Mouse (Mus musculus) forebrain, postnatal 0 days (tissue): Measurements from ENCODE around the gene Lonp2. TPM values are rescaled to one million over a fixed set of nuclear protein-coding genes. Genes with fewer than 3 reads are reported as not detected.
A peak's percentile ranks its signal among the peaks of the same experiment; 100 is the strongest.

ENCODE experiments used
- ATAC-seq: fragments of 200-750 bp; cut with Nextera tagmentation; 2 replicates; pipeline ENCODE4 v1.8.0; 2017; ENCODE audit warnings: mild to moderate bottlenecking, moderate library complexity
- DNase-seq: peaks from one replicate; pipeline ENCODE4 v3.0.0-alpha.2; 2015
- H3K27ac ChIP-seq: fragments of 300-500 bp; sonication (generic); 2 replicates; pipeline ENCODE4 v1.5.1; 2014; ENCODE audit warnings: low read depth, mild to moderate bottlenecking, antibody characterized with exemption, low read length, moderate library complexity, mixed read lengths
- H3K27me3 ChIP-seq: fragments of 300-500 bp; sonication (generic); 2 replicates; pipeline ENCODE4 v1.6.1; 2014; ENCODE audit warnings: mild to moderate bottlenecking, low read length, mixed read lengths; ENCODE audit not compliant: insufficient read depth
- H3K36me3 ChIP-seq: fragments of 300-500 bp; sonication (generic); 2 replicates; pipeline ENCODE4 v1.6.1; 2014; ENCODE audit warnings: mild to moderate bottlenecking, moderate library complexity; ENCODE audit not compliant: insufficient read depth
- H3K4me1 ChIP-seq: fragments of 300-500 bp; sonication (generic); 2 replicates; pipeline ENCODE4 v1.6.1; 2014; ENCODE audit warnings: antibody characterized with exemption; ENCODE audit not compliant: insufficient read depth
- H3K4me2 ChIP-seq: fragments of 300-500 bp; sonication (generic); 2 replicates; pipeline ENCODE4 v1.6.1; 2014; ENCODE audit warnings: low read depth, mild to moderate bottlenecking, moderate library complexity
- H3K4me3 ChIP-seq: fragments of 300-500 bp; sonication (generic); 2 replicates; pipeline ENCODE4 v1.5.1; 2014; ENCODE audit warnings: low read depth, low read length, mixed read lengths
- H3K9ac ChIP-seq: fragments of 300-500 bp; sonication (generic); 2 replicates; pipeline ENCODE4 v1.6.1; 2014; ENCODE audit warnings: mild to moderate bottlenecking
- H3K9me3 ChIP-seq: fragments of 300-500 bp; sonication (generic); 2 replicates; pipeline ENCODE4 v1.6.1; 2016; ENCODE audit warnings: low read length
- CTCF ChIP-seq: sonication (generic); IDR thresholded peaks from 2 replicates; pipeline ENCODE4 v1.5.1; 2016; ENCODE audit warnings: antibody characterized with exemption, control low read depth, low read depth
- WGBS: fragments of 180-500 bp; shearing (Covaris S2); extraction: QIAGEN DNeasy Blood & Tissue Kit; methylation state at CpG from one replicate; pipeline ENCODE4 v1.1.7; 2014; 5-methylcytosine and 5-hydroxymethylcytosine counted together
- polyA plus RNA-seq: library from polyadenylated mRNA; unstranded; fragments of >200 nt; fragmentation: Nextera tagmentation; extraction: Ambion mirVana; gene quantifications from 2 replicates; pipeline ENCODE4 v1.2.1, GENCODE M21; 2015
- total RNA-seq: library from RNA; depleted of rRNA; stranded (reverse); fragments of >200 nt; gene quantifications from 2 replicates; pipeline ENCODE4 v1.2.3, GENCODE M21; 2014

Lonp2 gene
- total and polyA plus RNA-seq, 2 experiments from 2014 or later = 50.7 to 66.9 TPM

DNA sequence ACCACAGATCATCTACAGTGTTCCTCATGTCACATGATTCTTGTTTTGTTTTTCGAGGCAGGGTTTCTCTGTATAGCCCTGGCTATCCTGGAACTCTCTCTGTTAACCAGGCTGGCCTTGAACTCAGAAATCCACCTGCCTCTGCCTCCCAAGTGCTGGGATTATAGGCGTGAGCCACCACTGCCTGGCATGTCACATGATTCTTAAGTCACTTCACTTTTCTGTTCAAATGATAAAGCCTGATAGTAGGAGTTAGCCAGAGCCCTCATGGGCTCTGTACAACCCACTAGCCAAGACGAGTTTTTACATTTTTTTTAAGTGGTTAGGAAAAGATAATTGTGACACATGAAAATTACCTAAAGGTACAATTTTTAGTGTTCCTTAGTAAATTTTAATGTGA lies 134.8 kb downstream of the Lonp2 start:
- 87% methylated on average over 3 of the region's 3 CpGs for WGBS
- TF ChIP-seq CTCF = no peak
- DNase-seq (no peak), ATAC-seq (no peak)
- Histone ChIP-seq H3K27ac (no peak overlapping the region), H3K4me3 (no peak overlapping the region), H3K27me3 (no peaks in the 10 kb centered on the region), H3K36me3 (no peaks in the 10 kb centered on the region), H3K9ac (no peak overlapping the region), H3K4me2 (no peak overlapping the region), H3K4me1 (peaks cover 6% of the 10 kb centered on the region; the same call in 1 of the 2 replicates), H3K9me3 (no peaks in the 10 kb centered on the region)

DNA sequence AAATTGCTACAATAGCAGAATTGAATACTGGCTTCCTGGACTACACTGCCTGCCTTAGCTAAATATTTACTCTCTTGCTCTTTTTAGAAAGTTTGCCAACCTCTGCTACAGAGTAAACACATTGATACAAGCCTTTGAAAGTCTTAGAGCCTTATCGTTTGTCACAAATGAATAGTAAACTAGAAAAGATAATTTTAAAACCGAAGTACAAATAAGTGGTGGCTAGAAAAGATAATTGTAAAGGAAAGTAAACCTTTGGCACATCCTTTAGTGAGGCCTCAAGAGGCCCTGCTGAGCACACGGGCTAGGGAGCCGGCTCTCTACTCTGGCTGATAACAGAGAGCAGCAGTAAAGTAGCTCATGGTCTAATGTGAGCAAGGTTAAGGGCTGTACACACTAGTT lies 135.2 kb downstream of the Lonp2 start:
- DNase-seq (no peak), ATAC-seq (no peak)
- no peaks in the 10 kb centered on the region for H3K9me3 ChIP-seq
- peaks cover 6% of the 10 kb centered on the region; the same call in 1 of the 2 replicates for H3K4me1 ChIP-seq
- no peak overlapping the region for H3K27ac ChIP-seq
- H3K4me3 ChIP-seq = no peak overlapping the region
- no peaks in the 10 kb centered on the region for H3K36me3 ChIP-seq
- 58% methylated on average over 4 of the region's 4 CpGs for WGBS
- H3K9ac ChIP-seq = no peak overlapping the region
- no peak for TF ChIP-seq CTCF
- no peaks in the 10 kb centered on the region for H3K27me3 ChIP-seq
- H3K4me2 ChIP-seq = no peak overlapping the region

DNA sequence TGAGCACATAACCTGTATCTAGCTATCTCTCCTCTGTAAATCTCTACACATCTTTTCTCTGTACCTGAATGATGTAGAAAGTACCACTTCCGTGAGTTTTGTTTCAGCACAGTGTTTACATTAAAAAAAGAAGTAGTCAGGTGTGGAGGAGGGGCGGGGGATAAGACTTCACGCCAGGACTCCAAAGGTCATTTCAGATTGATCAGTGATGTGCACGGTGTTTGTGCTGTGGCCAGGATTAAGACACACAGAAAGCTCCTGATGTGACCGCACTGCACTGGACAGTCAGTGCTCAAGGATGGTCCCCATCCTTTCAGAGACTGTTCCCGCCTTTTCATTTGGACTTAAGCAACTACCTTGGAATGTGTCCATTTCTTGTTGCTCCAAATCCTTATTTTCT lies 136.9 kb downstream of the Lonp2 start:
- Histone ChIP-seq H3K9me3 (no peaks in the 10 kb centered on the region), H3K36me3 (no peaks in the 10 kb centered on the region), H3K27me3 (no peaks in the 10 kb centered on the region), H3K9ac (no peak overlapping the region), H3K4me2 (no peak overlapping the region), H3K4me3 (no peak overlapping the region), H3K27ac (no peak overlapping the region), H3K4me1 (peaks cover 6% of the 10 kb centered on the region; the same call in 1 of the 2 replicates)
- ATAC-seq (no peak), DNase-seq (no peak)
- no peak for TF ChIP-seq CTCF
- WGBS = 56% methylated on average over 6 of the region's 6 CpGs

DNA sequence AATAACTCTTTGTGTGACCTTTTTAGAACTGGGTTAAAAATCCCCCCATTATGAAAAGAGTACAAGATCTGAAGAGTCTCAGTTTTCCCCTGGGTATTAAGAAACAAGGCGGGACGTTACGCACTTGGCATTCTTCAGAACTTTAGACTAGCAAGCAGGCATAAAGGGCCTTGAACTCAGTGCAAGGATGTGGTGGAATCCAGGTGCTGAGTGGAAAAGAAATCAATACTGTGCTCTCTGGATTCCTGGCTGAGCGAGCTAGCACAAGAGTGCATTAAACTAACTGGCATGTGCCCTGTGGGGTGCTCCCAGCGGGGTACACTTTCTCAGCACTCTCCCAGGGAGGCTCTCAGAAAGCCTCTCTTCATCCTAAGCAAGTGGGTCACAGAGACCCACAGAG lies 139.0 kb downstream of the Lonp2 start:
- no peaks in the 10 kb centered on the region for H3K36me3 ChIP-seq
- WGBS = 48% methylated on average over 5 of the region's 5 CpGs

DNA sequence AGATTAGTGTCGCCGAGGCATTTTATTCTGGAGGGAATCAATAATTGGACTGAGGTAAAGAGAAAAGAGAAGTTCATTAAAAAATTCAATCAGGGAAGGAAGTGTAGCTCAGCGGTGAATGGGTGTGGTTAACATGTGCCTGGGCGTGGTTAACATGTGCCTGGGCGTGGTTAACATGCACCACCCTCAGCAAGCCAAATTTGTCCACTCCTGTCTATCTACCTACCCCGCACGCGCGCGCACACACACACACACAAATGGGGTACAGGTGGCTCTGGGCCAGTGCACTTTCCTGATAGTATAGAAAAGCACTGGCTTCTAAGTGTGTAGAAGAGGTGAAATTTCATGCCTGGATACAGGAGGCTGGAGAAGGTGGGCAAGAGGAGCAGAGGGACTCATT lies 141.3 kb downstream of the Lonp2 start:
- no peak overlapping the region for H3K27ac ChIP-seq
- no peaks in the 10 kb centered on the region for H3K27me3 ChIP-seq
- no peaks in the 10 kb centered on the region for H3K9me3 ChIP-seq
- H3K4me2 ChIP-seq = no peak overlapping the region
- H3K4me3 ChIP-seq = no peak overlapping the region
- no peak for TF ChIP-seq CTCF
- H3K9ac ChIP-seq = no peak overlapping the region
- ATAC-seq (no peak), DNase-seq (no peak)
- H3K36me3 ChIP-seq = no peaks in the 10 kb centered on the region
- no peaks in the 10 kb centered on the region for H3K4me1 ChIP-seq
- 89% methylated on average over 10 of the region's 10 CpGs for WGBS

More for the DNA sequence above, 139.0 kb downstream of the Lonp2 start:
- Histone ChIP-seq H3K4me2 (no peak overlapping the region), H3K9me3 (no peaks in the 10 kb centered on the region), H3K9ac (no peak overlapping the region), H3K27me3 (no peaks in the 10 kb centered on the region), H3K4me1 (no peaks in the 10 kb centered on the region), H3K27ac (no peak overlapping the region), H3K4me3 (no peak overlapping the region)
- TF ChIP-seq CTCF = no peak
- DNase-seq (no peak), ATAC-seq (no peak)

DNA sequence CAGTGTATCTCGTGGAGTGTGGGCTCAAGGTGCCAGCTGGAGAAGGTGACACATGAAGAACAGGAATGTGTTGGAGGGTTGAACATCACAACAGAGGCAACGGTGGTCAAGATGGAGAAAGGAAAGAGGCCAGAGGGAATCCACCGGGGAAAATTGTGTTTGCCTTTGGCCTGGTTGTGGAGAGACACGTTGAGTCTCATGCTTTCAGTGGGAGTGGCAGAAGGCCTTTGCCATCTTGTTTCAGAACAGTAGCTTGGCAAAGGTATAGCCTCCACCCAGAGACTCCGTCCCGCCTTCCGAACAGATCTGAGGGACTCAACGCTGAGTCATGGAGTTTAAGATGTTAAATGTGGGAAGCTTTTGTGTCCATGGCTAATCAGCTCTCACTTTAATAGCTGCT lies 141.8 kb downstream of the Lonp2 start:
- DNase-seq (no peak), ATAC-seq (no peak)
- Histone ChIP-seq H3K27ac (no peak overlapping the region), H3K4me3 (no peak overlapping the region), H3K9me3 (no peaks in the 10 kb centered on the region), H3K27me3 (no peaks in the 10 kb centered on the region), H3K9ac (no peak overlapping the region), H3K4me2 (no peak overlapping the region), H3K4me1 (no peaks in the 10 kb centered on the region), H3K36me3 (no peaks in the 10 kb centered on the region)
- 90% methylated on average over 8 of the region's 8 CpGs for WGBS
- TF ChIP-seq CTCF = no peak

DNA sequence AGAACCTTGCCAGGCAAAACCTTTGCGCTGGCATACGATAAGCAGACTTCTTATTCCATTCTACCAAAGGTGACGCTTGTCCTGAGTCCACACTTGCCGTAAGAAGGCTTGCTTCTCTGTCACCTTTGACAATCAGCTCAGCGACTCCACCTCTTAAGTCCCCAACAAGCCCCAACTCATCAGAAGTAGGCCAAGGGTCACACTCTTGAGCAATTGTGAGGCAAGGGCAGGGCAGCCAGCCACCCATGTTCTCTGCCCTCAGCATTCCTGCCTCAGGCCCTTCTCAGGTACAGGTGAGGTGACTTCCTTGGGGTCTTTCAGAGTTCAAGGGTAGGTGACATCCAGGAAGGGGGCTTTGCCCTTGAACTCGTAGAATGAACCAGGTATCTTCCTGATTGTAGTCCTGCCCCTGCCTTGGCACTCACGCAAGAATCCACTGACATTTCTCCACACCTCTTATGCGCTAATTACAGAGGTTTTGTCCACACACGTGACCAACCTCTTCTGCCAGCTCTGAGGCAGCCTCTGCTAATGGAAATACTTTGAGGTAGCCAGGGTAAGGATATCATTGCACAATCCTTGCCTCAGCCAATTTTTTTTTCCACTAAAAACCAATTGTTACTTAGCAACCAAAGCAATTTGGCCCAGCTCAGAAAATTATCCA lies 142.8 kb downstream of the Lonp2 start:
- H3K27ac ChIP-seq = no peak overlapping the region
- no peak for TF ChIP-seq CTCF
- H3K9me3 ChIP-seq = no peaks in the 10 kb centered on the region
- peak; percentile 3 for DNase-seq
- H3K9ac ChIP-seq = no peak overlapping the region
- no peak overlapping the region for H3K4me3 ChIP-seq
- no peaks in the 10 kb centered on the region for H3K4me1 ChIP-seq
- H3K36me3 ChIP-seq = no peaks in the 10 kb centered on the region
- WGBS = 82% methylated on average over 9 of the region's 9 CpGs
- no peak overlapping the region for H3K4me2 ChIP-seq
- no peaks in the 10 kb centered on the region for H3K27me3 ChIP-seq
- 0 out of 2 replicates have a peak, but pooled peaks have one; percentile 12 for ATAC-seq
